27 mouse cellular contexts compared by ENCODE assay signal in genomic region chr4:114331161-114331560, GRCm38 (mm10).
"Had no signal": no experiment of that assay in that cellular context is flagged by ENCODE, and none has a peak within 500 bp of the region (broad histone marks: within the 10 kb centered on the region; RNA-seq: fewer than 3 reads in every experiment).

No protein-coding gene starts in this region.

- DNase-seq: heart, postnatal 10 days; heart, postnatal 14 days; heart, postnatal 36 days; heart, postnatal 4 days; kidney, adult 11 months; kidney, adult 18-20 months; kidney, postnatal 10 days; kidney, postnatal 14 days; kidney, postnatal 25 days; kidney, postnatal 36 days; layer of hippocampus, adult 9-11 months; layer of hippocampus, postnatal 36 days had no signal

- H3K4me3 ChIP-seq: heart, embryonic 10.5 days; heart, embryonic 12.5 days; heart, embryonic 13.5 days; heart, embryonic 15.5 days; hindbrain, embryonic 10.5 days; hindbrain, embryonic 12.5 days; hindbrain, embryonic 13.5 days; hindbrain, embryonic 15.5 days; intestine, embryonic 15.5 days; kidney, embryonic 15.5 days; layer of hippocampus, adult 2 months; left cerebral cortex, adult 2 months had no signal

- H3K4me1 ChIP-seq: heart, embryonic 10.5 days; heart, embryonic 12.5 days; heart, embryonic 15.5 days; hindbrain, embryonic 10.5 days; hindbrain, embryonic 12.5 days; hindbrain, embryonic 13.5 days; hindbrain, embryonic 15.5 days; intestine, embryonic 15.5 days; kidney, embryonic 15.5 days had no signal

- H3K27me3 ChIP-seq: heart, embryonic 15.5 days; hindbrain, embryonic 12.5 days; hindbrain, embryonic 13.5 days; hindbrain, embryonic 15.5 days; intestine, embryonic 15.5 days had no signal

- H3K27ac ChIP-seq: heart, embryonic 10.5 days; heart, embryonic 13.5 days; heart, embryonic 15.5 days; hindbrain, embryonic 10.5 days; hindbrain, embryonic 12.5 days; hindbrain, embryonic 13.5 days; hindbrain, embryonic 14.5 days; hindbrain, embryonic 15.5 days; hindbrain, postnatal 0 days; intestine, embryonic 15.5 days; kidney, embryonic 15.5 days; kidney, postnatal 0 days; layer of hippocampus, adult 2 months; left cerebral cortex, adult 2 months had no signal

- H3K36me3 ChIP-seq: heart, embryonic 10.5 days; heart, embryonic 12.5 days; heart, embryonic 13.5 days; heart, embryonic 15.5 days; hindbrain, embryonic 10.5 days; hindbrain, embryonic 12.5 days; hindbrain, embryonic 13.5 days; hindbrain, embryonic 15.5 days; intestine, embryonic 15.5 days; kidney, embryonic 15.5 days had no signal
